Mouse (Mus musculus) kidney, postnatal 0 days (tissue): ENCODE measurements around the gene Ppfibp1. TPM values are rescaled to one million over a fixed set of nuclear protein-coding genes. Genes with fewer than 3 reads are reported as not detected.

Source experiments
- ATAC-seq: fragments of 200-750 bp; cut with Nextera tagmentation; replicated peaks from 2 replicates; pipeline ENCODE4 v1.8.0; 2017; ENCODE audit warnings: low read depth, moderate number of reproducible peaks, moderate TSS enrichment, moderate library complexity; ENCODE audit not compliant: low FRiP score
- DNase-seq: peaks from one replicate; pipeline ENCODE4 v3.0.0-alpha.2; 2016; ENCODE audit warnings: low spot score
- H3K27ac ChIP-seq: fragments of 300-500 bp; sonication (generic); 2 replicates; pipeline ENCODE4 v1.5.1; 2014; ENCODE audit warnings: mild to moderate bottlenecking
- H3K27me3 ChIP-seq: fragments of 300-500 bp; sonication (generic); 2 replicates; pipeline ENCODE4 v1.6.1; 2014; ENCODE audit warnings: low read length, mixed read lengths; ENCODE audit not compliant: insufficient read depth
- H3K36me3 ChIP-seq: fragments of 300-500 bp; sonication (generic); 2 replicates; pipeline ENCODE4 v1.6.1; 2014; ENCODE audit warnings: low read length, mixed read lengths; ENCODE audit not compliant: insufficient read depth
- H3K4me1 ChIP-seq: fragments of 300-500 bp; sonication (generic); replicated peaks from 2 replicates; pipeline ENCODE4 v1.6.1; 2014; ENCODE audit warnings: antibody characterized with exemption, low read length, mixed read lengths; ENCODE audit not compliant: insufficient read depth
- H3K4me2 ChIP-seq: fragments of 300-500 bp; sonication (generic); 2 replicates; pipeline ENCODE4 v1.6.1; 2014; ENCODE audit warnings: mild to moderate bottlenecking, low read length, moderate library complexity, mixed read lengths
- H3K4me3 ChIP-seq: fragments of 300-500 bp; sonication (generic); replicated peaks from 2 replicates; pipeline ENCODE4 v1.5.1; 2014; ENCODE audit warnings: low read depth, low read length
- H3K9ac ChIP-seq: fragments of 300-500 bp; sonication (generic); 2 replicates; pipeline ENCODE4 v1.6.1; 2014; ENCODE audit warnings: low read depth, low read length
- H3K9me3 ChIP-seq: fragments of 300-500 bp; sonication (generic); replicated peaks from 2 replicates; pipeline ENCODE4 v1.6.1; 2016; ENCODE audit warnings: low read length, inconsistent platforms, mixed read lengths
- CTCF ChIP-seq: IDR thresholded peaks from 2 replicates; pipeline ENCODE4 v1.5.1; 2016; ENCODE audit warnings: antibody characterized with exemption, low read depth, mild to moderate bottlenecking, moderate library complexity
- WGBS: fragments of 180-500 bp; shearing (Covaris S2); extraction: QIAGEN DNeasy Blood & Tissue Kit; methylation state at CpG from one replicate; pipeline ENCODE4 v1.1.7; 2014; 5-methylcytosine and 5-hydroxymethylcytosine counted together
- polyA plus RNA-seq: library from polyadenylated mRNA; unstranded; fragments of >200 nt; fragmentation: Nextera tagmentation; extraction: Ambion mirVana; gene quantifications from 2 replicates; pipeline ENCODE4 v1.2.1, GENCODE M21; 2015

The Ppfibp1 gene
- polyA plus RNA-seq, 1 experiment from 2014 or later = 55.9 TPM

DNA sequence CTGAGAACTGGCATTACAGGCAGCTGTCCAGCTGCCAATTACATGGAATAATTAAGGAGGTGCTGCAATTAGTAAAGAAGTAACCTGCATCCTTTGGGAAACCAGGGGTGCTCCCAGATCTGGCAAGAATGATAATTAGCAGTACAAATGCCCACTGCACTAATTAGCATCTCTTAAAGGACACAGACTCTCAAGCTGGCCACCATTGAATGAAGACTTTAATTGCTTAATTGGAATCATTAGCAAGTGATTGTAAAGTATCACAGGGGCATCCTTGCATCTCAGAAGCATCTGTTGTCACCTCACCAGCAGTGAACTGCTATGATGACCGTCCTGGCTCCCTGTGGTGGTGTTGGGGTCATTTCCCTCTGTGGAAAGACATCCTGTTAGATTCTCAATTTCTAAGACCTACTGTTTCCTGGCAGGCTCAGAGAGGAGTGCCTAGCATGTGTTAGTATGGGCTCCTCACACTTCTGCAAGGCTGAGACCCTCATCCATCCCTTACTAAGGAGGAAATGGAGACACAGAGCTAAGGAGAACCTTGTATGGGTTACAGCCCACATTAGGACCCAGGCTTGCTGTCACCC is 93.1 kb downstream of the Ppfibp1 start:
- WGBS = 57% methylated on average over 1 of the region's 1 CpGs
- H3K9ac ChIP-seq = no peak overlapping the region
- TF ChIP-seq CTCF = no peak
- H3K4me2 ChIP-seq = no peak overlapping the region
- H3K9me3 ChIP-seq = no peaks in the 10 kb centered on the region
- DNase-seq (no peak), ATAC-seq (no peak)
- peaks cover 15% of the 10 kb centered on the region; the same call in 1 of the 2 replicates for H3K36me3 ChIP-seq
- H3K27me3 ChIP-seq = no peaks in the 10 kb centered on the region
- H3K4me3 ChIP-seq = no peak overlapping the region
- no peak overlapping the region for H3K27ac ChIP-seq
- 0 out of 2 replicates have a peak, but pooled peaks cover 11% of the 10 kb centered on the region for H3K4me1 ChIP-seq

DNA sequence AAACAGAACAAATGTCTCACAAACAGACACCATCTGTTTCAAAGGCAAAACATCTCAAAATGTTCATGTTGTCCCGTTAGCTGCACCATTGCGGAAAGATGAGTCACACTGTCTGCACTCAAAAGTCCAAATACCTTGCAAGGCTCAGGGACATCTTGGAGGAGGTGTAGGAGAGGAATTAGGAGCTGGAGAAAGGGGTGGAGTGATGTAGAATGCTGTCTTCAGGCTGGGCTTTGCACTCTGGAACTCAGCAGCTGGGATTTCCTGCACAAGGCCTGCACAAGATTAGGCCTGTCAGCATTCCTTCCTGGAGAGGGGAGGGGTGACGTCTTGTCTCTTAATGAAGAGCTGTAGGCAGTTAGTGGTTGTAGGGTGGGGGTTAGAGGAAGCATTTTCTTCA is 96.3 kb downstream of the Ppfibp1 start:
- ATAC-seq (no peak), DNase-seq (peak; percentile 28)
- H3K27me3 ChIP-seq = no peaks in the 10 kb centered on the region
- 0 out of 2 replicates have a peak, but pooled peaks cover 5% of the 10 kb centered on the region for H3K4me1 ChIP-seq
- H3K9ac ChIP-seq = no peak overlapping the region
- H3K27ac ChIP-seq = no peak overlapping the region
- H3K4me2 ChIP-seq = no peak overlapping the region
- WGBS = 71% methylated on average over 3 of the region's 3 CpGs
- H3K36me3 ChIP-seq = 0 out of 2 replicates have a peak, but pooled peaks cover 6% of the 10 kb centered on the region
- no peak overlapping the region for H3K4me3 ChIP-seq
- H3K9me3 ChIP-seq = no peaks in the 10 kb centered on the region
- TF ChIP-seq CTCF = no peak

DNA sequence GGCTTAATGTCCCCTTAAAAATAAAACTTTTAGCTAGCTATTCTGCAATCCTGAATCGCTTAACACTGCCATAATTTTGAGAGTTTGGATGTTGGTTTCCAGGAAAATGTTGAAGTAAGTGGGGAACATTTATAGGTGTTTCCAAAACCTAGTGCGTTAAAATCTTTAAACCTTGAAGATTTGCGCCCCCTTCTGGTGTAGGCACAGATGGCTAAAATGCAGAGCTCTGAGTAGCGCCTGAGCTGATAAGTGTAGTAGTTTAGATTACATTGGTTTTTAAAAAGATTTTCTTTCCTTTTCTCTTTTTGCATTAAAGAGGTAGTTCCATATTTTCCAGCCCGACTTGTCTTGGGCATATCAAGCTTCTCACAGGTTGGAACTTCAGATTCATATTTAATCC is 105.9 kb downstream of the Ppfibp1 start:
- Histone ChIP-seq H3K27ac (no peak overlapping the region), H3K4me2 (no peak overlapping the region), H3K9ac (no peak overlapping the region), H3K36me3 (peaks cover 20% of the 10 kb centered on the region; the same call in 1 of the 2 replicates), H3K27me3 (no peaks in the 10 kb centered on the region), H3K4me1 (no peaks in the 10 kb centered on the region), H3K4me3 (no peak overlapping the region), H3K9me3 (no peaks in the 10 kb centered on the region)
- WGBS = 37% methylated on average over 5 of the region's 5 CpGs
- DNase-seq (peak; percentile 82), ATAC-seq (no peak)
- peak; percentile 78 for TF ChIP-seq CTCF

DNA sequence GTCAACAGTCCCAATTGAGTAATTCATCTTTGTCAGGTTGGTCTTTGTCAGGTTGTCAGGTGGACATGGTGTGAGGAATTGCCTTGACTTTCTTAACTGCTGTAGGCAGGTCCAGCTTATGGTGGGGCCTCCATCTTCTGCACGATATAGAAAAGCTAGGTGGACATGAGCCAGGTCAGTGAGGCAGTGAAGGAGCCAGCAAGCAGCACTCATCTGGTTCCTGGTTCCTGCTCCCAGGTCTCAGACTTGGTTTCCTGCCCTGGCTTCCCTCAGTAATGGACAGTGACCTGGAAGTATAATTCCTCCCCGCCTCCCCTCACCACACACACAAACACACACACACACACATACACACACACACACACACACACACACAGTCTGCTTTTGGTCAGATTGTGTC is 107.1 kb downstream of the Ppfibp1 start:
- H3K9ac ChIP-seq = no peak overlapping the region
- H3K9me3 ChIP-seq = no peaks in the 10 kb centered on the region
- no peak overlapping the region for H3K4me2 ChIP-seq
- peaks cover 20% of the 10 kb centered on the region; the same call in 1 of the 2 replicates for H3K36me3 ChIP-seq
- no peaks in the 10 kb centered on the region for H3K4me1 ChIP-seq
- no peak overlapping the region for H3K27ac ChIP-seq
- ATAC-seq = no peak
- 91% methylated on average over 2 of the region's 2 CpGs for WGBS
- H3K4me3 ChIP-seq = no peak overlapping the region
- no peak for TF ChIP-seq CTCF
- no peaks in the 10 kb centered on the region for H3K27me3 ChIP-seq
- no peak for DNase-seq

DNA sequence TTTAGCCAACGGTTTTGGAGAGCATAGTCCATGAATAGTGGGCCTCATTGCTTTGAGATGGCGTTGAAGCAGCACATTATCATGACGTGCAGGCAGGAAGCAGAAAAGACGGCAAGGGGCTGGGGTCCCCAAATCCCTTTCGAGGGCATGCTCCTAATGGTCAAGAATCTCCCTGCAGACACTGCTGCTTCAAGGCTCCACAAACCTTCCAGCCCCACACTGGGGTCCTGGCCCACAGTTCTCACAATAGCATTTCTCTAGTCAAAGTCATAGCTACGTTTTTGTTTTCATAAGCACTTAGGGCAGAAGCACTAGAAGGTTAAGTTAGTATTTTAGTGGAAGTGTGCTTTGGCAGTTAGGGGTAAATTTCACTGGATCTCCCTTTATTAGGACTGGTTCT is 107.6 kb downstream of the Ppfibp1 start:
- H3K27ac ChIP-seq = no peak overlapping the region
- DNase-seq (no peak), ATAC-seq (no peak)
- H3K4me2 ChIP-seq = no peak overlapping the region
- H3K27me3 ChIP-seq = no peaks in the 10 kb centered on the region
- no peak overlapping the region for H3K9ac ChIP-seq
- H3K36me3 ChIP-seq = peaks cover 23% of the 10 kb centered on the region
- no peaks in the 10 kb centered on the region for H3K9me3 ChIP-seq
- no peak overlapping the region for H3K4me3 ChIP-seq
- no peak for TF ChIP-seq CTCF
- WGBS = 94% methylated on average over 6 of the region's 6 CpGs
- no peaks in the 10 kb centered on the region for H3K4me1 ChIP-seq

DNA sequence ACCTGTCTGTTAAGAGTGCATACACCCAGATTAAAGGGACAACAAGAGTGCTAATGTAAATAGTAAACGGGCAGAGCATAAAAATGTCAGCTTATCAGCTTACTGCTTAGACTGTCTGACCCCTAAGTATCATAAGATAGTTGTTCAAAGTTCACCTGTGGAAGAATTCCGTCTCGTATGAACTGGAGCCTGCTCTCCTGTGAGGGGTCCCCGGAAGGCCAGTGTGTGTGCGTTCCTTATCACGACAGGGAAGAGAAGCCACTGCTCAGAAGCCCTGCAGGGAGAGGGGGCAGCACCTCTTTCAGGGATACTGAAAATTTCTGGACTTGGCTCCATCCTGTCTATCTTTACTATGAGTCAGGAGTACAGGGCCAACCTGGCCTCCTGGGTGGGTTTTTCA is 108.7 kb downstream of the Ppfibp1 start:
- Histone ChIP-seq H3K4me1 (no peaks in the 10 kb centered on the region), H3K27ac (no peak overlapping the region), H3K4me3 (no peak overlapping the region), H3K4me2 (no peak overlapping the region), H3K27me3 (no peaks in the 10 kb centered on the region), H3K9me3 (no peaks in the 10 kb centered on the region), H3K9ac (no peak overlapping the region), H3K36me3 (peaks cover 33% of the 10 kb centered on the region)
- TF ChIP-seq CTCF = no peak
- 84% methylated on average over 6 of the region's 6 CpGs for WGBS
- ATAC-seq = no peak
- DNase-seq = no peak

DNA sequence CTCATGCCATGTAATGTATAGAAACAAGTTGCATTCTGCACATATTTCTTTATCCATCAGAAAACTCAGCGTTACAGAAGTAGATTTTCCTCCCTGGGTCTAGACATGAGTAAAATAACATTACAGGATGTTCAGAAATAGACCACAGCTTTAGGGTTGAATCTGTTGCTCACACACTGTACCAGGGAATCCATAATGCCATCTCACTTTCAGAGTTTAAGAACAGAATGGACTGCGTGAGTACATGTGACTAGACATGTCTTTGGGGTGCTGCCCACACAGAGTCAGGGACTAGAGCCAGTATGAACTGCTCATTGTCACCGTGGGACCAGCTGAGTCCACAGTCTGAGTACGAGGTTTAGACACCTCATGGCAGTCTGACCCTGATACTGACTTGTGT is 110.4 kb downstream of the Ppfibp1 start:
- no peak for DNase-seq
- Histone ChIP-seq H3K27me3 (no peaks in the 10 kb centered on the region), H3K27ac (no peak overlapping the region), H3K4me2 (no peak overlapping the region), H3K9ac (no peak overlapping the region), H3K4me1 (no peaks in the 10 kb centered on the region), H3K36me3 (peaks cover 34% of the 10 kb centered on the region), H3K9me3 (no peaks in the 10 kb centered on the region), H3K4me3 (no peak overlapping the region)
- TF ChIP-seq CTCF = no peak
- no peak for ATAC-seq
- 84% methylated on average over 4 of the region's 4 CpGs for WGBS
